Mouse (Mus musculus) megakaryocyte, embryonic 14.5 days (primary cell): ENCODE measurements around the gene Uqcc1. TPM values are rescaled to one million over a fixed set of nuclear protein-coding genes. Genes with fewer than 3 reads are reported as not detected.
A peak's percentile ranks its signal among the peaks of the same experiment; 100 is the strongest.
"Not testable (repeated sequence)": the region's sequence is repeated elsewhere in the genome, so short reads cannot be mapped to it uniquely, and the experiment has no call there.

ENCODE experiments used
- H3K27me3 ChIP-seq: replicated peaks from 2 replicates; pipeline ENCODE3; 2012; ENCODE audit warnings: inconsistent platforms
- H3K36me3 ChIP-seq: replicated peaks from 2 replicates; pipeline ENCODE3; 2012; ENCODE audit warnings: low read length, inconsistent platforms, mixed read lengths
- H3K4me1 ChIP-seq: 2 replicates; pipeline ENCODE4 v1.6.1; 2012; ENCODE audit warnings: inconsistent platforms
- H3K4me3 ChIP-seq: replicated peaks from 2 replicates; pipeline ENCODE3; 2012; ENCODE audit warnings: moderate library complexity, mild to moderate bottlenecking, inconsistent platforms
- H3K9me3 ChIP-seq: 2 replicates; pipeline ENCODE4 v1.6.1; 2012; ENCODE audit warnings: inconsistent platforms
- FLI1 ChIP-seq: IDR thresholded peaks from 2 replicates; pipeline ENCODE4 v1.6.1; 2012; ENCODE audit warnings: low read length, inconsistent platforms, mixed read lengths
- GATA1 ChIP-seq: IDR thresholded peaks from 3 replicates; pipeline ENCODE4 v1.6.1; 2012; ENCODE audit warnings: mixed read lengths, low read length, inconsistent platforms, borderline replicate concordance
- polyA plus RNA-seq: library from polyadenylated mRNA; stranded (reverse); fragments of >175 nt; gene quantifications from 2 replicates; pipeline ENCODE4 v1.2.3, GENCODE M21; 2012; ENCODE audit warnings: low replicate concordance; ENCODE audit not compliant: insufficient read depth

The Uqcc1 gene
- polyA plus RNA-seq, 1 experiment = 2.8 TPM

DNA sequence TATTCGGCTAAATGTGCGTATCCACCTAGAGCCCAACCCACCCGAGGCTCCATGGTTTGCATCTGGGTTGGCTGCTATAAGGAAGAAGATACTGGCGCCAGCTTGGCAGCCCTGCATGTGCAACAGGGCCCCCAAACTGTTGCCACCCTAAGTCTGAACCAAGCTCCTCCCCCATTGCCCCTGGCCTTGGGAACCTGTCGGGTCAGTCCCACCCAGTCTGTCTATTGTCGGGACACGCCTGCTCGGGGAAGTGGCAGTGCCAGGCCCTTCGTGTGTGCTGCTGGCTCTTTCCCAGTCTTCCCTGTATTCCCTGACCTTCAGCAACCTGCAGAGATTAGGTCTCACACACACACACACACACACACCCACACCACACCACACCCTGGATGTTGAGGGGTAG is 95.4 kb downstream of the Uqcc1 start, which contains the start of gene Fam83c:
Gene Fam83c, minus strand, starts transcription at position 123 of the 400 bp plus-strand sequence.
- no peaks in the 10 kb centered on the region for H3K9me3 ChIP-seq
- TF ChIP-seq FLI1 (no peak), GATA1 (no peak)
- H3K36me3 ChIP-seq = no peaks in the 10 kb centered on the region
- H3K4me3 ChIP-seq = no peak within 1 kb of the TSS
- peaks cover 14% of the 10 kb centered on the region for H3K4me1 ChIP-seq
- peaks cover 54% of the 10 kb centered on the region for H3K27me3 ChIP-seq

- Histone ChIP-seq H3K27me3 (peaks cover 44% of the 10 kb centered on the region), H3K4me1 (peaks cover 20% of the 10 kb centered on the region)
- H3K4me3 ChIP-seq, H3K36me3 ChIP-seq, H3K9me3 ChIP-seq: not testable (repeated sequence)
Observed at GRCm38 (mm10) chr2:155832087-155832486, 98.0 kb downstream of the Uqcc1 start.

- TF ChIP-seq FLI1 (no peak), GATA1 (no peak)
- H3K4me1 ChIP-seq = peaks cover 24% of the 10 kb centered on the region
- H3K27me3 ChIP-seq = peaks cover 40% of the 10 kb centered on the region
- H3K4me3 ChIP-seq = no peak overlapping the region
- no peaks in the 10 kb centered on the region for H3K9me3 ChIP-seq
- H3K36me3 ChIP-seq = no peaks in the 10 kb centered on the region
Observed at GRCm38 (mm10) chr2:155831302-155831701, 98.8 kb downstream of the Uqcc1 start.

- TF ChIP-seq GATA1 = no peak
- TF ChIP-seq FLI1 = no peak
- Histone ChIP-seq H3K4me1 (peaks cover 27% of the 10 kb centered on the region), H3K9me3 (no peaks in the 10 kb centered on the region), H3K4me3 (no peak overlapping the region), H3K27me3 (peaks cover 38% of the 10 kb centered on the region), H3K36me3 (no peaks in the 10 kb centered on the region)
Observed at GRCm38 (mm10) chr2:155830841-155831240, 99.3 kb downstream of the Uqcc1 start.

DNA sequence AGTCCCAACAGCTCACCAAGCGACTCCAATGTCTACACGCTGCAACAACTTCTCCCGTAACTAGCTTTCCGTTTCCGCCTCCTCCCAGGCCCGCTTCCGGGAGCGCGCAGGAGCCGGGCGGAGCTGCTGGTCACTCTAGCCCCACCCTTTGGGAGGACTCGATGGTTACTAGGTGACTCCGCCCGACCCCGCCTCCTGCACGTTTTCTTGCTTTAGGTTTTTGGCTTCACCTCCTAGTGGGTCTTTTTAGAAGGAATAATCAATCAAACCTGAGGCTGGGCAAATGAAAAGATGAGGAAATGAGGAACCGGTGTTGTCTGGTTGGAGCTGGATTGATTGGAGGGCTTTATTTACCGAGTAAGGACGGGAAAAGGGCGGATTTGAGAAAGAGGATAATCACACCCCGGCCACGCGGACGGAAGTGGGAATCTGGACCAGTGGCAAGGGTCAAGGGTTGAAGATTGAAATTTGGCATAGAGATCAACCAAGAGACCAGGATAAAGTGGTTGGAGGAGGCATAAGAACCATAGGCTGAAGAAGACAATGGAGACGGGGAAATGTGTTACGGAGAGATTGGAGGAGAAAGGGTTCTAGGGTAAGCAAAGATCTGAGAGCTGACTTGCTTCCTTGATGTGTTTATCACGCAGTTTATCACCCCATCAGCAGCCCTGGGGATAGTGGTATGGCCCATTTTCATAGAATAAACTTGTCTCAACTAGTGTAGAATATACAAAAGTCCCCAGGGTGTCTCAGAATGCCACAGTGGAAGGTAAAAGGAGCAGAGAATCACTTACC is 103.3 kb downstream of the Uqcc1 start, which contains the start of gene Eif6:
Gene Eif6, minus strand, starts transcription at position 296 of the 795 bp plus-strand sequence.
- H3K4me3 ChIP-seq = peak within 1 kb of the TSS; percentile 99
- TF ChIP-seq FLI1 = no peak
- H3K4me1 ChIP-seq = peaks cover 45% of the 10 kb centered on the region
- H3K36me3 ChIP-seq = peaks cover 25% of the 10 kb centered on the region
- H3K27me3 ChIP-seq = peaks cover 13% of the 10 kb centered on the region
- H3K9me3 ChIP-seq = no peaks in the 10 kb centered on the region

DNA sequence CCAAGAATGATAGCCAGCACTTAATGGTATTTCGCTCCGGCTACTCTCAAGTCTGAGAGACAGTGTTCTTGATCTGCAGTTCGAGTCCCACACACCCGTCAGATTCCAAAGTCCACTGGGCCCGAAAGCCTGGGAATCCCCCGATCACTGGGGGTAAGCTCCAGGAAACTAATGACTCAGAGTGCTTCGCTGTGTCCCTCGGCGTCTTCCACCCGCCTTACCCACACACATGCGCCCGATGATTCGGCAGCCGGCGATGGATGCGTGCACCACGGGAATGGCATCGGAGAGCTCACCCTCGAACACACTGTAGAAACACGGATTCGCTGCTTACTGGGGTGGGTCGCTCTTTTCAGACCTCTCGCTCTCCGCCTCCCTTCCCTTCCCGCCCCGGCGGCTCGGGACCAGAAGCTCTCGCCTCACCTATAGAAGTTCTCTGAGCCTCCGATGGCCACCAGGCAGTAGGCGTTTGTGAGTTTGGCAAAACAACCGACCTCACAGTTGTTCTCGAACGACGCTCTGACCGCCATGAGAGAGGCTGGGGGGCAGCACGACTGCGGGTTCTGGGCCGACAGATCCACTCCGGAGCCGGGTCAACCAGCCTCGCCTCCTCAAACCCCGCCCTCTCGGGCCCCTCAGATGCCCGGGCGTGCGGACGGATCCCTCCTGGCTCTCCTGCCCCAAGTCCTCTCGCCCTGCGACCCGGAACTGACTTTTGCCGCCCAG is 104.0 kb downstream of the Uqcc1 start:
- peak overlapping the region; percentile 99 for H3K4me3 ChIP-seq
- TF ChIP-seq GATA1 (no peak), FLI1 (no peak)

GRCm38 (mm10) chr2:155823722-155824121 is 106.4 kb downstream of the Uqcc1 start:
- TF ChIP-seq FLI1 (no peak), GATA1 (no peak)
- Histone ChIP-seq H3K4me1 (peaks cover 57% of the 10 kb centered on the region), H3K4me3 (no peak overlapping the region), H3K9me3 (no peaks in the 10 kb centered on the region), H3K36me3 (peaks cover 50% of the 10 kb centered on the region), H3K27me3 (no peaks in the 10 kb centered on the region)

More for the DNA sequence above, 104.0 kb downstream of the Uqcc1 start:
- Histone ChIP-seq H3K36me3 (peaks cover 31% of the 10 kb centered on the region), H3K27me3 (peaks cover 13% of the 10 kb centered on the region), H3K4me1 (peaks cover 43% of the 10 kb centered on the region), H3K9me3 (no peaks in the 10 kb centered on the region)

DNA sequence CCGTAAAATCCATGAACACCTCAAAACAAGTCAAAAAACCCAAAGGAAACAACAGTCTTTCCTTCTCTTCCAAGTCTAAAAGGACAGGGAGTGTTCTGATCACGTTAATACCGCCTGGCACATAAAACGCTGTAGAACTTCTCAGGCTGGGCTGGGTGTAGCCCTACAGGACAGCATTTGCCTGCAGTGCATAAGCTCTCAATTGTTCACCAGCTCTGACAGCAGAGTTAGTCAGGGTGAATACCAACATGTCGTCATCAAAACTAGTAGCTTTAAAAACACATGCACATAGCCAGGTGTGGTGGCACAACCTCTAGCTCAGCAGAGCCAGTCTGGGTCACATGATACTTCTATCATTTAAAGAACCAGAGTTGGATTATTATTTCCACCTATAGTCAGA is 109.3 kb downstream of the Uqcc1 start:
- Histone ChIP-seq H3K4me3 (no peak overlapping the region), H3K9me3 (no peaks in the 10 kb centered on the region), H3K36me3 (peaks cover 53% of the 10 kb centered on the region), H3K27me3 (peaks cover under 1% of the 10 kb centered on the region), H3K4me1 (peaks cover 74% of the 10 kb centered on the region)
- no peak for TF ChIP-seq GATA1
- no peak for TF ChIP-seq FLI1

GRCm38 (mm10) chr2:155819449-155820251 is 110.5 kb downstream of the Uqcc1 start:
- Histone ChIP-seq H3K4me3 (peak overlapping the region; percentile 99), H3K36me3 (peaks cover 53% of the 10 kb centered on the region), H3K9me3 (no peaks in the 10 kb centered on the region), H3K27me3 (peaks cover 6% of the 10 kb centered on the region), H3K4me1 (peaks cover 71% of the 10 kb centered on the region)
- TF ChIP-seq GATA1 (no peak), FLI1 (no peak)

GRCm38 (mm10) chr2:155819392-155819448 is 110.9 kb downstream of the Uqcc1 start, which contains the start of gene BC029722:
BC029722 (minus strand) TSS chr2:155819426.
- Histone ChIP-seq H3K36me3 (peaks cover 52% of the 10 kb centered on the region), H3K27me3 (peaks cover 8% of the 10 kb centered on the region), H3K4me3 (peak within 1 kb of the TSS; percentile 99), H3K4me1 (peaks cover 71% of the 10 kb centered on the region), H3K9me3 (no peaks in the 10 kb centered on the region)
- TF ChIP-seq FLI1 (no peak), GATA1 (no peak)
